Mouse (Mus musculus) neutrophil, adult 59 days (primary cell): ENCODE results near the gene Slc2a4. TPM values are rescaled to one million over a fixed set of nuclear protein-coding genes. Genes with fewer than 3 reads are reported as not detected.

Experiments
- total RNA-seq, 2 experiments: library from RNA; stranded (reverse); gene quantifications; 1 replicate in 1 of 2; 2 replicates in 1 of 2; pipeline ENCODE4 v1.2.4; 2023

Slc2a4 gene
- under 1 TPM; 0.55 to 0.60 TPM for total RNA-seq

GRCm38 (mm10) chr11:69948066-69948762 lies at the start of gene Slc2a4:
TSS of gene Slc2a4 (minus strand) at chr11:69948188.

GRCm38 (mm10) chr11:69995391-69995960 lies 47.5 kb upstream of the Slc2a4 start, which contains the start of gene Phf23:
TSS of gene Phf23 (plus strand) at chr11:69995777.

GRCm38 (mm10) chr11:69990850-69991691 lies 43.1 kb upstream of the Slc2a4 start, which contains the start of gene Gabarap:
TSS of gene Gabarap (plus strand) at chr11:69991143.

GRCm38 (mm10) chr11:69982225-69982624 lies 34.2 kb upstream of the Slc2a4 start, which contains the start of gene Elp5:
TSS of gene Elp5 (minus strand) at chr11:69982517.

GRCm38 (mm10) chr11:69981141-69981762 lies 33.3 kb upstream of the Slc2a4 start, which contains the start of gene Ctdnep1:
TSS of gene Ctdnep1 (plus strand) at chr11:69981156.

GRCm38 (mm10) chr11:69964650-69965270 lies 16.8 kb upstream of the Slc2a4 start, which contains the start of gene Cldn7:
TSS of gene Cldn7 (plus strand) at chr11:69964779.

GRCm38 (mm10) chr11:69935137-69935879 lies 12.7 kb downstream of the Slc2a4 start, which contains the start of gene Ybx2:
TSS of gene Ybx2 (plus strand) at chr11:69935796.

GRCm38 (mm10) chr11:69921114-69922011 lies 26.6 kb downstream of the Slc2a4 start, which contains the start of gene Eif5a:
TSS of gene Eif5a (minus strand) at chr11:69921958.

GRCm38 (mm10) chr11:69913554-69914371 lies 34.2 kb downstream of the Slc2a4 start, which contains the start of gene Gps2:
TSS of gene Gps2 (plus strand) at chr11:69913888.

GRCm38 (mm10) chr11:69900471-69901405 lies 47.2 kb downstream of the Slc2a4 start, which contains the start of the genes 2810408A11Rik and Neurl4:
TSS of gene 2810408A11Rik (minus strand) at chr11:69900987.
TSS of gene Neurl4 (plus strand) at chr11:69901072.

GRCm38 (mm10) chr11:69895291-69895690 lies 52.7 kb downstream of the Slc2a4 start, which contains the start of gene Acap1:
TSS of gene Acap1 (minus strand) at chr11:69895539.

Other genes with a start within 250 kb of the Slc2a4 start
- gene Polr2a, start 189.6 kb downstream of the Slc2a4 start, total RNA-seq, result 10 to 100 TPM; 81.5 to 86.5 TPM
- gene Slc35g3, start 186.2 kb downstream of the Slc2a4 start, total RNA-seq, result not detected
- gene Zbtb4, start 182.3 kb downstream of the Slc2a4 start, total RNA-seq, result 1 to 10 TPM; 2.8 to 2.9 TPM
- gene Chrnb1, start 152.2 kb downstream of the Slc2a4 start, total RNA-seq, result 1 to 10 TPM in 1 of 2 experiments, under 1 TPM in 1; 0.86 to 1.8 TPM
- under 1 TPM in 1 of 2 experiments, not detected in 1; 0.11 TPM for gene Fgf11, start 146.3 kb downstream of the Slc2a4 start, total RNA-seq
- not detected for gene Tmem102, start 142.6 kb downstream of the Slc2a4 start, total RNA-seq
- not detected for gene Gm39566, start 132.9 kb downstream of the Slc2a4 start, total RNA-seq
- gene Spem2, start 129.7 kb downstream of the Slc2a4 start, total RNA-seq, result not detected
- not detected for gene Spem1, start 126.0 kb downstream of the Slc2a4 start, total RNA-seq
- gene Nlgn2, start 110.4 kb downstream of the Slc2a4 start, total RNA-seq, result 1 to 10 TPM; 1.5 to 1.8 TPM
- gene Tmem256, start 109.7 kb downstream of the Slc2a4 start, total RNA-seq, result 100 to 1,000 TPM in 1 of 2 experiments, 10 to 100 TPM in 1; 99.9 to 101 TPM
- gene Plscr3, start 101.8 kb downstream of the Slc2a4 start, total RNA-seq, result 10 to 100 TPM; 34.4 to 38.0 TPM
- not detected for gene Tnk1, start 89.5 kb downstream of the Slc2a4 start, total RNA-seq
- gene Tmem95, start 70.2 kb downstream of the Slc2a4 start, total RNA-seq, result not detected
- 1 to 10 TPM; 8.4 to 8.8 TPM for gene Kctd11, start 66.8 kb downstream of the Slc2a4 start, total RNA-seq
- 100 to 1,000 TPM; 261 to 285 TPM for gene Acap1, start 52.6 kb downstream of the Slc2a4 start, total RNA-seq
- 1 to 10 TPM in 1 of 2 experiments, under 1 TPM in 1; 0.95 to 1.9 TPM for gene 2810408A11Rik, start 47.2 kb downstream of the Slc2a4 start, total RNA-seq
- 10 to 100 TPM; 17.9 to 18.5 TPM for gene Neurl4, start 47.1 kb downstream of the Slc2a4 start, total RNA-seq
- gene Gps2, start 34.3 kb downstream of the Slc2a4 start, total RNA-seq, result 10 to 100 TPM; 75.4 to 79.7 TPM
- 100 to 1,000 TPM; 498 to 503 TPM for gene Eif5a, start 26.2 kb downstream of the Slc2a4 start, total RNA-seq
- gene Ybx2, start 12.4 kb downstream of the Slc2a4 start, total RNA-seq, result not detected
- not detected for gene Cldn7, start 16.6 kb upstream of the Slc2a4 start, total RNA-seq
- gene Ctdnep1, start 33.0 kb upstream of the Slc2a4 start, total RNA-seq, result 10 to 100 TPM; 65.2 to 68.4 TPM
- gene Elp5, start 34.3 kb upstream of the Slc2a4 start, total RNA-seq, result 10 to 100 TPM; 25.3 to 27.8 TPM
- 100 to 1,000 TPM; 537 TPM for gene Gabarap, start 43.0 kb upstream of the Slc2a4 start, total RNA-seq
- gene Phf23, start 47.6 kb upstream of the Slc2a4 start, total RNA-seq, result 10 to 100 TPM; 43.3 to 47.1 TPM
- gene Dvl2, start 52.4 kb upstream of the Slc2a4 start, total RNA-seq, result 10 to 100 TPM; 17.5 to 21.4 TPM
- gene Acadvl, start 67.2 kb upstream of the Slc2a4 start, total RNA-seq, result 10 to 100 TPM; 34.6 to 40.2 TPM
- 1 to 10 TPM; 5.7 to 6.7 TPM for gene Dlg4, start 68.8 kb upstream of the Slc2a4 start, total RNA-seq
- not detected for gene Asgr1, start 105.9 kb upstream of the Slc2a4 start, total RNA-seq
- under 1 TPM in 1 of 2 experiments, not detected in 1; 0.42 TPM for gene Asgr2, start 144.5 kb upstream of the Slc2a4 start, total RNA-seq
- 10 to 100 TPM; 11.4 to 12.2 TPM for gene Mgl2, start 182.1 kb upstream of the Slc2a4 start, total RNA-seq
- 10 to 100 TPM; 13.5 to 18.3 TPM for gene Clec10a, start 208.0 kb upstream of the Slc2a4 start, total RNA-seq